Mouse (Mus musculus) liver, embryonic 11.5 days (tissue): ENCODE measurements around the gene Agfg2. TPM values are rescaled to one million over a fixed set of nuclear protein-coding genes. Genes with fewer than 3 reads are reported as not detected.
"Not testable (repeated sequence)": the region's sequence is repeated elsewhere in the genome, so short reads cannot be mapped to it uniquely, and the experiment has no call there.

Experiments used
- ATAC-seq: fragments of 200-750 bp; cut with Nextera tagmentation; replicated peaks from 2 replicates; pipeline ENCODE4 v1.8.0; 2017; ENCODE audit warnings: moderate number of reproducible peaks, mild to moderate bottlenecking, moderate TSS enrichment, moderate library complexity; ENCODE audit not compliant: low FRiP score
- DNase-seq: peaks from one replicate; pipeline ENCODE4 v3.0.0-alpha.2; 2017; ENCODE audit warnings: low spot score
- H3K27ac ChIP-seq: fragments of 300-500 bp; sonication (generic); 2 replicates; pipeline ENCODE4 v1.5.1; 2014; ENCODE audit warnings: mild to moderate bottlenecking, low read depth, low read length, control low read depth
- H3K27me3 ChIP-seq: fragments of 300-500 bp; sonication (generic); replicated peaks from 2 replicates; pipeline ENCODE4 v1.6.1; 2014; ENCODE audit warnings: low read length, mixed read lengths; ENCODE audit not compliant: control insufficient read depth, insufficient read depth
- H3K36me3 ChIP-seq: fragments of 300-500 bp; sonication (generic); 2 replicates; pipeline ENCODE4 v1.6.1; 2014; ENCODE audit warnings: mild to moderate bottlenecking, low read length, moderate library complexity, mixed read lengths; ENCODE audit not compliant: control insufficient read depth, insufficient read depth
- H3K4me1 ChIP-seq: fragments of 300-500 bp; sonication (generic); replicated peaks from 2 replicates; pipeline ENCODE4 v1.6.1; 2014; ENCODE audit warnings: low read length, mixed read lengths; ENCODE audit not compliant: control insufficient read depth, insufficient read depth
- H3K4me2 ChIP-seq: fragments of 300-500 bp; sonication (generic); 2 replicates; pipeline ENCODE4 v1.6.1; 2014; ENCODE audit warnings: mild to moderate bottlenecking, control low read depth, moderate library complexity
- H3K4me3 ChIP-seq: fragments of 300-500 bp; sonication (generic); 2 replicates; pipeline ENCODE4 v1.5.1; 2014; ENCODE audit warnings: low read depth, low read length, control low read depth
- H3K9ac ChIP-seq: fragments of 300-500 bp; sonication (generic); 2 replicates; pipeline ENCODE4 v1.6.1; 2014; ENCODE audit warnings: low read depth, low read length, control low read depth
- H3K9me3 ChIP-seq: fragments of 300-500 bp; sonication (generic); 2 replicates; pipeline ENCODE4 v1.6.1; 2016; ENCODE audit warnings: low read length, inconsistent platforms, mixed read lengths; ENCODE audit not compliant: control insufficient read depth
- WGBS: fragments of 180-500 bp; shearing (Covaris S2); extraction: QIAGEN DNeasy Blood & Tissue Kit; methylation state at CpG from one replicate; pipeline ENCODE4 v1.1.7; 2014; 5-methylcytosine and 5-hydroxymethylcytosine counted together
- polyA plus RNA-seq: library from polyadenylated mRNA; unstranded; fragments of >200 nt; fragmentation: Nextera tagmentation; extraction: Ambion mirVana; gene quantifications from 2 replicates; pipeline ENCODE4 v1.2.1, GENCODE M21; 2014

Agfg2 gene
- 29.3 and 32.4 TPM in 2 replicates for polyA plus RNA-seq

GRCm38 (mm10) chr5:137684294-137685123 lies at the start of gene Agfg2:
Gene Agfg2 (minus strand): TSS chr5:137684726.
- H3K4me1 ChIP-seq: peaks cover 39% of the 10 kb centered on the region
- ATAC-seq (peak; percentile 88), DNase-seq (peak; percentile 97)
- no peaks in the 10 kb centered on the region for H3K27me3 ChIP-seq
- peak within 1 kb of the TSS; percentile 87 for H3K27ac ChIP-seq
- H3K36me3 ChIP-seq: peaks cover 7% of the 10 kb centered on the region
- H3K9ac ChIP-seq: peak within 1 kb of the TSS; percentile 78
- H3K4me2 ChIP-seq: peak within 1 kb of the TSS; percentile 96
- no peaks in the 10 kb centered on the region for H3K9me3 ChIP-seq
- peak within 1 kb of the TSS; percentile 73 for H3K4me3 ChIP-seq
- WGBS: under 1% methylated on average over 61 of the region's 62 CpGs

DNA sequence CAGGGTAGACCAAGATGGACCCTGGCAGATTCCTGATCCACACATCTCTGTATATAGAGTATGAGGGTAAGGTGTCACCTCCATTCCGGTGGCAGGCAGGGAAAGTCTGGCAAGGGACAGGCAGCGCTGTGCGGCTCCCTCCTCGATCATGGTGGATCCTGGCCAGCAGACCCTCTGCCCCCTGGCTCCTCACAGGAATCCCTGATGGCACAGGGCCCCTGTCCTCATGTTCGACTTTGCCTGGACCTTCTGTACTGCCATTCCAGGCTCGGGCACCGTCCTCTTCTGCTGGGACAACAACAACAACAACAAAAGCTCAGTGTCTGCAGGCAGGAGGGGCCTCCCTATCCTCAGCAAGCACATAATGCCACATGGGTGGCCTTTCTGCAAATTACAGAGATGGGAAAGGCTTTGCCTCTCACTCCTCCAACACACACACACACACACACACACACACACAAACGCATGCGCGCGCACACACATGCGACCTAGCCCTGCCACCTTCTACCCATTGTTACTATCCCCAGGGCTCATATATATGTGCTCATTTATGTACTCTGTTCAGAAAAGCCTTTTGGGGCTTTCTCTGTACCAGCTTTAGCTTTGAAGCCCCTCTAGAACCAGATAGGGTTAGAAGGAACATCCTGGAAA lies 49.2 kb upstream of the Agfg2 start:
- Histone ChIP-seq H3K9me3 (no peaks in the 10 kb centered on the region), H3K9ac (no peak overlapping the region), H3K4me1 (no peaks in the 10 kb centered on the region), H3K27ac (no peak overlapping the region), H3K27me3 (no peaks in the 10 kb centered on the region; the same call in 1 of the 2 replicates), H3K4me3 (no peak overlapping the region), H3K4me2 (no peak overlapping the region), H3K36me3 (0 out of 2 replicates have a peak, but pooled peaks cover 2% of the 10 kb centered on the region)
- WGBS: 89% methylated on average over 12 of the region's 12 CpGs
- ATAC-seq (no peak), DNase-seq (no peak)

GRCm38 (mm10) chr5:137726767-137727166 lies 42.2 kb upstream of the Agfg2 start:
- Histone ChIP-seq H3K4me2 (no peak overlapping the region), H3K4me3 (no peak overlapping the region), H3K9me3 (no peaks in the 10 kb centered on the region), H3K27me3 (no peaks in the 10 kb centered on the region; the same call in 1 of the 2 replicates), H3K36me3 (no peaks in the 10 kb centered on the region), H3K4me1 (no peaks in the 10 kb centered on the region), H3K27ac (no peak overlapping the region), H3K9ac (no peak overlapping the region)
- ATAC-seq: no peak
- DNase-seq: no peak
- 56% methylated on average over 6 of the region's 6 CpGs for WGBS

GRCm38 (mm10) chr5:137723840-137724239 lies 39.3 kb upstream of the Agfg2 start:
- 80% methylated on average over 5 of the region's 5 CpGs for WGBS
- Histone ChIP-seq H3K4me1 (peaks cover 13% of the 10 kb centered on the region), H3K9ac (no peak overlapping the region), H3K27me3 (no peaks in the 10 kb centered on the region; the same call in 1 of the 2 replicates), H3K4me3 (no peak overlapping the region), H3K4me2 (no peak overlapping the region), H3K36me3 (no peaks in the 10 kb centered on the region), H3K27ac (no peak overlapping the region), H3K9me3 (no peaks in the 10 kb centered on the region)
- no peak for ATAC-seq
- no peak for DNase-seq

DNA sequence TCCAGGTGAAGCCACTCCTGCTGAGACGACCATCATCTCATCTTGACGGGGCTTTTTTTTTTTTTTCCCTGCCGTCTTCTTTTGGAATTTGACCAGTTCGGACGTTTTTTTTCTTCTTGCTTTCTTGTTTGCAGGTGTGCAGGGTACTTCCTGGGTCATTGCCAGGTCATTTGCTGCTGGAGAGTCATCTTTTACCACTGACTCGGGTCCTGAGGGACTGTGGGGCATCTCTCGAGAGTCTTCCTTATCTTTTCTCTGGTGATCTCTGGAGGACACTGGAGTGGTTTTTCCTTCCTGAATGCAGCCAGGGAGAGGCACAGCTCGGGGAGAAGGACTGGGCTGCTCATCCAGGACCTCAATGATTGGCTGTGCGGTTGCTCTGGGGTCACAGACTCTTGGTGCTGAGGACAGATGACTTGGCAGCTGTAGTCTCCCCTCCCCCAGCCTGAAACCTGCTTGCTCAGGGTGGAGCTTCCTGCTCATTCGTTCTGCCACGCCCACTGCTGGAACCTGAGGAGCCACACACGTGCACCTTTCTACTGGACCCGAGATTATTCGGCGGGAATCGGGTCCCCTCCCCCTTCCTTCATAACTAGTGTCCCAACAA lies 36.1 kb upstream of the Agfg2 start:
- Histone ChIP-seq H3K4me2 (peak overlapping the region; percentile 62), H3K4me1 (peaks cover 13% of the 10 kb centered on the region)
- not testable (repeated sequence) for H3K9me3 ChIP-seq, H3K27ac ChIP-seq, H3K36me3 ChIP-seq, H3K4me3 ChIP-seq, H3K27me3 ChIP-seq, H3K9ac ChIP-seq
- WGBS: 15% methylated on average over 10 of the region's 16 CpGs
- DNase-seq (peak; percentile 48), ATAC-seq (peak; percentile 75)

- no peak for DNase-seq
- no peak overlapping the region for H3K9ac ChIP-seq
- peaks cover 13% of the 10 kb centered on the region for H3K4me1 ChIP-seq
- H3K4me2 ChIP-seq: no peak overlapping the region
- H3K4me3 ChIP-seq: no peak overlapping the region
- ATAC-seq: no peak
- no peaks in the 10 kb centered on the region for H3K36me3 ChIP-seq
- no peaks in the 10 kb centered on the region for H3K9me3 ChIP-seq
- H3K27ac ChIP-seq: no peak overlapping the region
- no peaks in the 10 kb centered on the region; the same call in 1 of the 2 replicates for H3K27me3 ChIP-seq
- WGBS: 70% methylated on average over 6 of the region's 6 CpGs
These were observed 34.6 kb upstream of the Agfg2 start for GRCm38 (mm10) chr5:137719088-137719487.

- Histone ChIP-seq H3K9ac (no peak overlapping the region), H3K4me3 (no peak overlapping the region), H3K4me1 (peaks cover 13% of the 10 kb centered on the region), H3K27ac (no peak overlapping the region), H3K27me3 (no peaks in the 10 kb centered on the region; the same call in 1 of the 2 replicates), H3K4me2 (no peak overlapping the region), H3K36me3 (no peaks in the 10 kb centered on the region), H3K9me3 (no peaks in the 10 kb centered on the region)
- DNase-seq (no peak), ATAC-seq (no peak)
- 55% methylated on average over 8 of the region's 8 CpGs for WGBS
These were observed 33.7 kb upstream of the Agfg2 start for GRCm38 (mm10) chr5:137718020-137718790.

GRCm38 (mm10) chr5:137715685-137716084 lies 31.2 kb upstream of the Agfg2 start:
- DNase-seq: no peak
- WGBS: 77% methylated on average over 8 of the region's 8 CpGs
- Histone ChIP-seq H3K27ac (no peak overlapping the region), H3K4me2 (no peak overlapping the region), H3K9ac (no peak overlapping the region), H3K4me3 (no peak overlapping the region), H3K4me1 (peaks cover 13% of the 10 kb centered on the region), H3K36me3 (no peaks in the 10 kb centered on the region), H3K27me3 (no peaks in the 10 kb centered on the region), H3K9me3 (no peaks in the 10 kb centered on the region)
- no peak for ATAC-seq
